Mouse (Mus musculus) MEL (cell line): ENCODE data around the gene Map2k1.

Experiments used
- CTCF ChIP-seq, 3 experiments: IDR thresholded peaks in 2 of 3; conservative IDR thresholded peaks in 1 of 3; 2 replicates each; pipeline ENCODE4 v1.5.1; 2011 to 2012; ENCODE audit warnings: low read length in 3 of 3, low read depth in 2 of 3, mild to moderate bottlenecking in 2 of 3, improper control_type of control experiment in 1 of 3, inconsistent platforms in 1 of 3, mixed read lengths in 1 of 3, moderate library complexity in 1 of 3; ENCODE audit not compliant: control insufficient read depth in 1 of 3, insufficient read depth in 1 of 3, poor library complexity in 1 of 3, severe bottlenecking in 1 of 3
- EP300 ChIP-seq, 2 experiments: IDR thresholded peaks; 2 replicates each; pipeline ENCODE4 v1.6.1; 2011; ENCODE audit warnings: improper control_type of control experiment in 2 of 2, low read length in 2 of 2, low read depth in 1 of 2, mild to moderate bottlenecking in 1 of 2
- GATA1 ChIP-seq: IDR thresholded peaks from 2 replicates; pipeline ENCODE4 v1.6.1; 2011; ENCODE audit warnings: low read depth, low read length, improper control_type of control experiment
- JUND ChIP-seq: IDR thresholded peaks from 2 replicates; pipeline ENCODE4 v1.6.1; 2011; ENCODE audit warnings: low read depth, mild to moderate bottlenecking, improper control_type of control experiment, low read length
- MEF2A ChIP-seq: IDR thresholded peaks from 2 replicates; pipeline ENCODE4 v1.6.1; 2014; ENCODE audit warnings: low read depth, mild to moderate bottlenecking, inconsistent platforms, low read length, improper control_type of control experiment; ENCODE audit not compliant: poor library complexity, insufficient replicate concordance, severe bottlenecking; ENCODE audit errors: extremely low read depth
- MYB ChIP-seq: IDR thresholded peaks from 2 replicates; pipeline ENCODE4 v1.6.1; 2011; ENCODE audit warnings: mild to moderate bottlenecking, low read depth, low read length, improper control_type of control experiment
- POLR2A ChIP-seq, 2 experiments: IDR thresholded peaks; 2 replicates each; pipeline ENCODE4 v1.6.1; 2011 to 2012; ENCODE audit warnings: low read length in 2 of 2, mild to moderate bottlenecking in 2 of 2, control low read depth in 1 of 2, improper control_type of control experiment in 1 of 2, low read depth in 1 of 2, moderate library complexity in 1 of 2; ENCODE audit not compliant: control insufficient read depth in 1 of 2, insufficient read depth in 1 of 2, poor library complexity in 1 of 2
- RCOR1 ChIP-seq: IDR thresholded peaks from 2 replicates; pipeline ENCODE4 v1.6.1; 2012; ENCODE audit warnings: low read depth, mild to moderate bottlenecking, inconsistent platforms, low read length, improper control_type of control experiment
- SMC3 ChIP-seq: IDR thresholded peaks from 2 replicates; pipeline ENCODE4 v1.6.1; 2011; ENCODE audit warnings: low read depth, low read length, improper control_type of control experiment
- TCF12 ChIP-seq: IDR thresholded peaks from 2 replicates; pipeline ENCODE4 v1.6.1; 2014; ENCODE audit warnings: low read depth, mild to moderate bottlenecking, inconsistent platforms, low read length, improper control_type of control experiment, moderate library complexity
- USF1 ChIP-seq: IDR thresholded peaks from 2 replicates; pipeline ENCODE4 v1.6.1; 2014; ENCODE audit warnings: low read depth, mild to moderate bottlenecking, inconsistent platforms, low read length, improper control_type of control experiment, moderate library complexity
- ZC3H11A ChIP-seq: IDR thresholded peaks from 2 replicates; pipeline ENCODE4 v1.6.1; 2012; ENCODE audit warnings: low read depth, mild to moderate bottlenecking, inconsistent platforms, low read length, improper control_type of control experiment
- ZMIZ1 ChIP-seq: IDR thresholded peaks from 2 replicates; pipeline ENCODE4 v1.6.1; 2012; ENCODE audit warnings: low read depth, mild to moderate bottlenecking, inconsistent platforms, low read length, improper control_type of control experiment, moderate library complexity

GRCm38 (mm10) chr9:64242381-64242831 is 11.0 kb downstream of the Map2k1 start:
- TF ChIP-seq USF1 = no peak
- no peak for TF ChIP-seq CTCF (IDR thresholded peaks at IDR 0.05 in 2 of 3, conservative IDR thresholded peaks at IDR 0.05 in 1 of 3; ENCODE audit: control insufficient read depth in 1 of 3, insufficient read depth in 1 of 3, low read depth in 2 of 3, low read length in 3 of 3, poor library complexity in 1 of 3, severe bottlenecking in 1 of 3)
- TF ChIP-seq ZMIZ1 = no peak
- no peak for TF ChIP-seq ZC3H11A
- no peak for TF ChIP-seq SMC3
- no peak for TF ChIP-seq POLR2A (IDR thresholded peaks at IDR 0.05; ENCODE audit: control insufficient read depth in 1 of 2, insufficient read depth in 1 of 2, low read depth in 1 of 2, low read length in 2 of 2, poor library complexity in 1 of 2)
- TF ChIP-seq EP300 (IDR thresholded peaks at IDR 0.05; ENCODE audit: low read depth in 1 of 2, low read length in 2 of 2) = no peak
- no peak for TF ChIP-seq RCOR1
- TF ChIP-seq TCF12 = no peak
- TF ChIP-seq MEF2A = no peak
- no peak for TF ChIP-seq MYB
- no peak for TF ChIP-seq GATA1
- no peak for TF ChIP-seq JUND
